Mouse (Mus musculus): ENCODE measurements around the gene Gm45785.

DNA sequence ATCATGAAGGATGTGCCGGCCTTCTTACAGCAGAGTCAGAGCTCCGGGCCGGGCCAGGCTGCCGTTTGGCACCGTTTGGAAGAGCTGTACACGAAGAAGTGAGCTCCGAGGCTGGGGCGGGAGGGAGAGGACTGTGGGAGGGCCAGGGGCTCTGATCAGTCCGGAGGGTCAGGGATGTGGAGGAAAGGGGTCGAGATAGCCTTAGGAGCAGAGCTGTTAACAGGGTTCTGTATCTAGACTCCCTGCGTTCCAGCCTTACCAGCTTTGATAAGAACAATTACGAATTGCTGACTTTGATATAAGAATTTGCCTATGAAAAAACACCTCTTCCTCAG, 26.3 kb upstream of the Gm45785 start:
- TF ChIP-seq CTCF (IDR thresholded peaks at IDR 0.05; ENCODE audit: low read depth) (no peak), EP300 (IDR thresholded peaks at IDR 0.05; ENCODE audit: low read depth) (no peak)
